Mouse (Mus musculus) megakaryocyte, embryonic 14.5 days (primary cell): ENCODE data around the gene Hfe.

ENCODE experiments used
- FLI1 ChIP-seq: IDR thresholded peaks from 2 replicates; pipeline ENCODE4 v1.6.1; 2012; ENCODE audit warnings: low read length, inconsistent platforms, mixed read lengths
- GATA1 ChIP-seq: IDR thresholded peaks from 3 replicates; pipeline ENCODE4 v1.6.1; 2012; ENCODE audit warnings: mixed read lengths, low read length, inconsistent platforms, borderline replicate concordance

- TF ChIP-seq GATA1 (no peak), FLI1 (no peak)
Observed at GRCm38 (mm10) chr13:23752742-23753172, 42.1 kb upstream of the Hfe start.
